In genomic region chr13:81710266-81710665, GRCm38 (mm10) we compare ENCODE assay signal across 8 mouse cellular contexts. TPM values are rescaled to one million over a fixed set of nuclear protein-coding genes. Genes with fewer than 3 reads are reported as not detected.
DNase-seq lines count a peak whose midpoint lies in the region; ATAC-seq and TF ChIP-seq lines count a peak whose summit lies in the region.

No protein-coding gene starts in this region.

- no peak for ATAC-seq in lung, postnatal 0 days
- no peak for ATAC-seq in embryonic facial prominence, embryonic 12.5 days (ENCODE audit: insufficient number of reproducible peaks, insufficient read depth, low FRiP score, low TSS enrichment)
- ATAC-seq in neural tube, embryonic 12.5 days (ENCODE audit: low FRiP score, low read depth): no peak

- WGBS in lung, postnatal 0 days: 1% methylated on average over 7 of the region's 7 CpGs
- 0% methylated on average over 7 of the region's 7 CpGs for whole genome bisulfite sequencing in embryonic facial prominence, embryonic 12.5 days
- 2% methylated on average over 7 of the region's 7 CpGs for WGBS in large intestine, adult 2 months
- WGBS in neural tube, embryonic 12.5 days: 3% methylated on average over 7 of the region's 7 CpGs

- no peaks in the 10 kb centered on the region for H3K9me3 ChIP-seq in lung, postnatal 0 days (ENCODE audit: low read length)
- H3K9me3 ChIP-seq in embryonic facial prominence, embryonic 12.5 days: no peaks in the 10 kb centered on the region
- H3K9me3 ChIP-seq in neural tube, embryonic 12.5 days: no peaks in the 10 kb centered on the region

- peak overlapping the region; percentile 98 for H3K4me2 ChIP-seq in lung, postnatal 0 days (replicated peaks; ENCODE audit: low read depth, low read length)
- peak overlapping the region; percentile 100 for H3K4me2 ChIP-seq in embryonic facial prominence, embryonic 12.5 days (replicated peaks)
- H3K4me2 ChIP-seq in neural tube, embryonic 12.5 days (replicated peaks): peak overlapping the region; percentile 98

- no peaks in the 10 kb centered on the region for H3K4me1 ChIP-seq in lung, postnatal 0 days (ENCODE audit: insufficient read depth, low read depth, low read length)
- no peaks in the 10 kb centered on the region for H3K4me1 ChIP-seq in embryonic facial prominence, embryonic 12.5 days
- H3K4me1 ChIP-seq in neural tube, embryonic 12.5 days: peaks cover 10% of the 10 kb centered on the region

- no peak for TF ChIP-seq CTCF in lung, postnatal 0 days (IDR thresholded peaks at IDR 0.05)

- H3K27ac ChIP-seq in lung, postnatal 0 days (ENCODE audit: low read length): no peak overlapping the region
- H3K27ac ChIP-seq in embryonic facial prominence, embryonic 12.5 days: no peak overlapping the region
- H3K27ac ChIP-seq in neural tube, embryonic 12.5 days: no peak overlapping the region

- no peaks in the 10 kb centered on the region for H3K36me3 ChIP-seq in lung, postnatal 0 days (ENCODE audit: insufficient read depth, low read length)
- H3K36me3 ChIP-seq in embryonic facial prominence, embryonic 12.5 days: no peaks in the 10 kb centered on the region
- no peaks in the 10 kb centered on the region for H3K36me3 ChIP-seq in neural tube, embryonic 12.5 days

- TF ChIP-seq EP300 in lung, postnatal 0 days (IDR thresholded peaks at IDR 0.05): no peak

- H3K9ac ChIP-seq in lung, postnatal 0 days (replicated peaks; ENCODE audit: low read depth): peak overlapping the region; percentile 17; the same call in 1 of the 2 replicates
- H3K9ac ChIP-seq in embryonic facial prominence, embryonic 12.5 days: peak overlapping the region; percentile 67
- peak overlapping the region; percentile 65 for H3K9ac ChIP-seq in neural tube, embryonic 12.5 days

- H3K27me3 ChIP-seq in lung, postnatal 0 days (replicated peaks; ENCODE audit: insufficient read depth, low read length): no peaks in the 10 kb centered on the region
- H3K27me3 ChIP-seq in embryonic facial prominence, embryonic 12.5 days: peaks cover 2% of the 10 kb centered on the region; the same call in 1 of the 2 replicates
- H3K27me3 ChIP-seq in neural tube, embryonic 12.5 days (replicated peaks): no peaks in the 10 kb centered on the region

- peak; percentile 20 for DNase-seq in lung, postnatal 0 days (ENCODE audit: low spot score)
- no peak for DNase-seq in lung, postnatal 14 days
- DNase-seq in large intestine, adult 2 months (ENCODE audit: low read depth, low spot score): peak; percentile 10
- DNase-seq in left cerebral cortex, adult 8-10 months (ENCODE audit: low spot score in 2 of 2): no peak
- no peak for DNase-seq in testis, postnatal 10 days (ENCODE audit: low spot score)
- DNase-seq in spleen, postnatal 14 days (ENCODE audit: low spot score in 2 of 2): no peak

- peak overlapping the region; percentile 75 for H3K4me3 ChIP-seq in lung, postnatal 0 days (ENCODE audit: low read depth, low read length)
- H3K4me3 ChIP-seq in embryonic facial prominence, embryonic 12.5 days: peak overlapping the region; percentile 81
- peak overlapping the region; percentile 79 for H3K4me3 ChIP-seq in neural tube, embryonic 12.5 days

RNA-seq across cellular contexts. Expression of gene Polr3g, which starts 0.5 kb away (rescaled TPM):
- 5.1 and 5.2 TPM in 2 replicates for polyA plus RNA-seq in lung, postnatal 0 days (2015; fragmentation: Nextera tagmentation; extraction: Ambion mirVana)
- polyA plus RNA-seq in embryonic facial prominence, embryonic 12.5 days (2016; fragmentation: Nextera tagmentation; extraction: Ambion mirVana): 17.2 and 17.5 TPM in 2 replicates
- 2.5 and 4.9 TPM in 2 replicates for polyA plus RNA-seq in large intestine, adult 2 months (2012; rRNA removed)
- 11.3 and 11.4 TPM in 2 replicates for polyA plus RNA-seq in neural tube, embryonic 12.5 days (2016; fragmentation: Nextera tagmentation; extraction: Ambion mirVana)
- total RNA-seq in left cerebral cortex, adult 8-10 months (2022): 1 to 10 TPM; 3.2 to 6.2 (median 5.1) TPM

RNA-seq across cellular contexts. Expression of gene Mblac2, which starts 0.9 kb away (rescaled TPM):
- polyA plus RNA-seq in lung, postnatal 0 days (2015; fragmentation: Nextera tagmentation; extraction: Ambion mirVana): 5.6 and 6.5 TPM in 2 replicates
- 7.2 and 7.9 TPM in 2 replicates for polyA plus RNA-seq in embryonic facial prominence, embryonic 12.5 days (2016; fragmentation: Nextera tagmentation; extraction: Ambion mirVana)
- 0.64 and 1.5 TPM in 2 replicates for polyA plus RNA-seq in large intestine, adult 2 months (2012; rRNA removed)
- polyA plus RNA-seq in neural tube, embryonic 12.5 days (2016; fragmentation: Nextera tagmentation; extraction: Ambion mirVana): 15.2 and 17.8 TPM in 2 replicates
- total RNA-seq in left cerebral cortex, adult 8-10 months (2022): 10 to 100 TPM; 19.8 to 21.8 (median 21.3) TPM

RNA-seq across cellular contexts. Expression of gene Lysmd3, which starts 52.8 kb away (rescaled TPM):
- 19.3 and 20.0 TPM in 2 replicates for polyA plus RNA-seq in lung, postnatal 0 days (2015; fragmentation: Nextera tagmentation; extraction: Ambion mirVana)
- polyA plus RNA-seq in embryonic facial prominence, embryonic 12.5 days (2016; fragmentation: Nextera tagmentation; extraction: Ambion mirVana): 28.2 and 33.0 TPM in 2 replicates
- polyA plus RNA-seq in large intestine, adult 2 months (2012; rRNA removed): 3.9 and 16.1 TPM in 2 replicates
- polyA plus RNA-seq in neural tube, embryonic 12.5 days (2016; fragmentation: Nextera tagmentation; extraction: Ambion mirVana): 23.2 and 26.6 TPM in 2 replicates
- 10 to 100 TPM in 3 of 4 experiments, 1 to 10 TPM in 1; 8.2 to 14.3 (median 11.2) TPM for total RNA-seq in left cerebral cortex, adult 8-10 months (2022)

Comparison
In these comparisons a context has a peak if more than half of its experiments do, and no peak if none do; other contexts are left out.
1. DNase-seq: peak in lung, postnatal 0 days (single experiment) and large intestine, adult 2 months (single experiment); none in lung, postnatal 14 days (single experiment), left cerebral cortex, adult 8-10 months (0 of 2), testis, postnatal 10 days (single experiment) and spleen, postnatal 14 days (0 of 2).
2. H3K9ac ChIP-seq: peak in every context shown above with its lines; median percentile 67 in embryonic facial prominence, embryonic 12.5 days; 65 in neural tube, embryonic 12.5 days; 17 in lung, postnatal 0 days.
3. Peak in every context shown above with its lines, with median percentiles within 50 percentile points of each other: H3K4me2 ChIP-seq and H3K4me3 ChIP-seq.